Mouse (Mus musculus) heart, adult 2 months (tissue): ENCODE measurements around the gene Pxmp4.

ENCODE experiments used
- CTCF ChIP-seq: fragments of 200-600 bp; IDR thresholded peaks from 2 replicates; pipeline ENCODE4 v1.8.1; 2022; ENCODE audit warnings: antibody characterized with exemption, mild to moderate bottlenecking, moderate library complexity
- EP300 ChIP-seq: fragments of 200-500 bp; IDR thresholded peaks from 2 replicates; pipeline ENCODE4 v1.6.1; 2011; ENCODE audit warnings: low read depth, low read length, control low read depth; ENCODE audit not compliant: insufficient read depth
- POLR2A ChIP-seq: fragments of 200-500 bp; IDR thresholded peaks from 2 replicates; pipeline ENCODE4 v1.6.1; 2011; ENCODE audit warnings: mild to moderate bottlenecking, low read depth, low read length, control low read depth; ENCODE audit not compliant: insufficient read depth

DNA sequence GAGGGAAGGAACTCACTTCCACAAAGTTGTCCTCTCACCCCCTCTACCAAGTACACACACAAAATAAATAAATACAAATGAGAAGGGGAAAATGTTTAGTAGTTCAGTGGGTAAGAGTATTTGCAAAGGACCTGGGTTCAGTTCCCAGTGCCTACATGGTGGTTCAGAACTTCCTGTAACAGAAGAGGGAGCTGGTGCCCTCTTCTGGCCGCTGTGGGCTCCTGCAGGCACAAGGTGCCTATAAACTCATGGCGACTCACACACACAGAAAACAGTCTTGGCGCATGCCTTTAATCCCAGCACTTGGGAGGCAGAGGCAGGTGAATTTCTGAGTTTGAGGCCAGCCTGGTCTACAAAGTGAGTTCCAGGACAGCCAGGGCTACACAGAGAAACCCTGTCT lies 35.0 kb upstream of the Pxmp4 start:
- TF ChIP-seq CTCF (peak; percentile 17; the same call in 1 of the 2 replicates), POLR2A (no peak), EP300 (no peak)
